Mouse (Mus musculus): ENCODE measurements around the gene Grhpr.

GRCm38 (mm10) chr4:44939576-44940249 is 41.5 kb upstream of the Grhpr start:
- no peak for TF ChIP-seq CTCF (IDR thresholded peaks at IDR 0.05; ENCODE audit: low read depth)
- TF ChIP-seq EP300 (IDR thresholded peaks at IDR 0.05; ENCODE audit: low read depth), result no peak

Data from liver, embryonic 14.5 days (tissue).